In genomic region chr6:116468081-116468480, GRCm38 (mm10) we compare ENCODE assay signal across 15 mouse cellular contexts. TPM values are rescaled to one million over a fixed set of nuclear protein-coding genes. Genes with fewer than 3 reads are reported as not detected.
DNase-seq lines count a peak whose midpoint lies in the region; ATAC-seq and TF ChIP-seq lines count a peak whose summit lies in the region.
"Had no signal": no experiment of that assay in that cellular context is flagged by ENCODE, and none has a peak within 500 bp of the region (broad histone marks: within the 10 kb centered on the region; RNA-seq: fewer than 3 reads in every experiment).

No protein-coding gene starts in this region.

- no peak for DNase-seq in forebrain, postnatal 0 days
- no peak for DNase-seq in liver, postnatal 0 days
- DNase-seq in liver, embryonic 11.5 days (ENCODE audit: low spot score), result no peak
- DNase-seq in embryo, embryonic 10.5 days (ENCODE audit: low spot score), result peak; percentile 39
- peak; percentile 19 for DNase-seq in retina, postnatal 1 day
- DNase-seq in thymus, postnatal 0 days (ENCODE audit: low spot score), result no peak
- DNase-seq in heart, postnatal 36 days, result no peak
- DNase-seq: left cerebral cortex, postnatal 4 days had no signal

- H3K4me3 ChIP-seq in forebrain, postnatal 0 days (ENCODE audit: low read depth, low read length), result no peak overlapping the region
- H3K4me3 ChIP-seq in forebrain, embryonic 15.5 days, result no peak overlapping the region
- H3K4me3 ChIP-seq in liver, postnatal 0 days (ENCODE audit: low read depth, low read length), result no peak overlapping the region
- no peak overlapping the region for H3K4me3 ChIP-seq in liver, embryonic 11.5 days (ENCODE audit: low read depth, low read length)
- H3K4me3 ChIP-seq: forebrain, embryonic 12.5 days; heart, embryonic 10.5 days; stomach, embryonic 15.5 days had no signal

- 37% methylated on average over 3 of the region's 3 CpGs for WGBS in forebrain, postnatal 0 days
- WGBS in forebrain, embryonic 15.5 days, result 41% methylated on average over 3 of the region's 3 CpGs
- WGBS in liver, postnatal 0 days (ENCODE audit: insufficient replicate concordance), result 21% methylated on average over 3 of the region's 3 CpGs
- 26% methylated on average over 3 of the region's 3 CpGs for WGBS in liver, embryonic 11.5 days

- H3K4me2 ChIP-seq in forebrain, postnatal 0 days (ENCODE audit: low read depth), result no peak overlapping the region
- H3K4me2 ChIP-seq in forebrain, embryonic 15.5 days (replicated peaks), result no peak overlapping the region
- no peak overlapping the region for H3K4me2 ChIP-seq in liver, postnatal 0 days (ENCODE audit: low read depth, low read length)
- no peak overlapping the region for H3K4me2 ChIP-seq in liver, embryonic 11.5 days
- H3K4me2 ChIP-seq: forebrain, embryonic 12.5 days; stomach, embryonic 15.5 days had no signal

- intact Hi-C loops in heart, postnatal 36 days (cut with DNase I), result no loop called here

- TF ChIP-seq CTCF in forebrain, postnatal 0 days (IDR thresholded peaks at IDR 0.05; ENCODE audit: low read depth), result peak; percentile 61
- TF ChIP-seq CTCF in liver, postnatal 0 days (IDR thresholded peaks at IDR 0.05; ENCODE audit: low read depth), result peak; percentile 66

- H3K4me1 ChIP-seq in forebrain, postnatal 0 days (ENCODE audit: insufficient read depth), result no peaks in the 10 kb centered on the region
- no peaks in the 10 kb centered on the region for H3K4me1 ChIP-seq in forebrain, embryonic 15.5 days
- H3K4me1 ChIP-seq in liver, postnatal 0 days (ENCODE audit: insufficient read depth), result no peaks in the 10 kb centered on the region
- no peaks in the 10 kb centered on the region for H3K4me1 ChIP-seq in liver, embryonic 11.5 days (replicated peaks; ENCODE audit: control insufficient read depth, insufficient read depth, low read length)
- H3K4me1 ChIP-seq: forebrain, embryonic 12.5 days; heart, embryonic 10.5 days; stomach, embryonic 15.5 days had no signal

- H3K27ac ChIP-seq in forebrain, postnatal 0 days (ENCODE audit: low read depth, low read length), result no peak overlapping the region
- H3K27ac ChIP-seq in forebrain, embryonic 15.5 days (replicated peaks), result no peak overlapping the region
- H3K27ac ChIP-seq in liver, postnatal 0 days (ENCODE audit: low read depth), result no peak overlapping the region
- no peak overlapping the region for H3K27ac ChIP-seq in liver, embryonic 11.5 days (ENCODE audit: low read depth, low read length)
- H3K27ac ChIP-seq: forebrain, embryonic 12.5 days; heart, embryonic 10.5 days; stomach, embryonic 15.5 days had no signal

- no peaks in the 10 kb centered on the region for H3K9me3 ChIP-seq in forebrain, postnatal 0 days (ENCODE audit: low read length)
- H3K9me3 ChIP-seq in forebrain, embryonic 15.5 days, result no peaks in the 10 kb centered on the region
- H3K9me3 ChIP-seq in liver, postnatal 0 days (ENCODE audit: low read length), result no peaks in the 10 kb centered on the region
- H3K9me3 ChIP-seq in liver, embryonic 11.5 days (ENCODE audit: control insufficient read depth, low read length), result no peaks in the 10 kb centered on the region
- H3K9me3 ChIP-seq: forebrain, embryonic 12.5 days; heart, embryonic 10.5 days; stomach, embryonic 15.5 days had no signal

- no peaks in the 10 kb centered on the region for H3K27me3 ChIP-seq in forebrain, postnatal 0 days (ENCODE audit: insufficient read depth, low read length)
- H3K27me3 ChIP-seq in forebrain, embryonic 15.5 days, result no peaks in the 10 kb centered on the region
- H3K27me3 ChIP-seq in liver, postnatal 0 days (ENCODE audit: insufficient read depth, low read length), result no peaks in the 10 kb centered on the region
- no peaks in the 10 kb centered on the region for H3K27me3 ChIP-seq in liver, embryonic 11.5 days (replicated peaks; ENCODE audit: control insufficient read depth, insufficient read depth, low read length)
- H3K27me3 ChIP-seq: forebrain, embryonic 12.5 days; stomach, embryonic 15.5 days had no signal

- TF ChIP-seq EP300 in liver, postnatal 0 days (IDR thresholded peaks at IDR 0.05; ENCODE audit: low read depth), result no peak

- no peak overlapping the region for H3K9ac ChIP-seq in forebrain, postnatal 0 days
- H3K9ac ChIP-seq in forebrain, embryonic 15.5 days (replicated peaks), result no peak overlapping the region
- H3K9ac ChIP-seq in liver, postnatal 0 days (replicated peaks), result no peak overlapping the region
- no peak overlapping the region for H3K9ac ChIP-seq in liver, embryonic 11.5 days (ENCODE audit: low read depth, low read length)
- H3K9ac ChIP-seq: forebrain, embryonic 12.5 days; stomach, embryonic 15.5 days had no signal

- ATAC-seq in forebrain, postnatal 0 days, result no peak
- ATAC-seq in forebrain, embryonic 15.5 days (replicated peaks), result no peak
- no peak for ATAC-seq in liver, postnatal 0 days
- ATAC-seq in liver, embryonic 11.5 days (replicated peaks; ENCODE audit: low FRiP score), result no peak
- ATAC-seq: midbrain, embryonic 16.5 days had no signal

- no peaks in the 10 kb centered on the region for H3K36me3 ChIP-seq in forebrain, postnatal 0 days (ENCODE audit: insufficient read depth)
- H3K36me3 ChIP-seq in forebrain, embryonic 15.5 days, result no peaks in the 10 kb centered on the region
- H3K36me3 ChIP-seq in liver, postnatal 0 days (replicated peaks; ENCODE audit: insufficient read depth, low read length), result no peaks in the 10 kb centered on the region
- H3K36me3 ChIP-seq in liver, embryonic 11.5 days (ENCODE audit: control insufficient read depth, insufficient read depth, low read length), result no peaks in the 10 kb centered on the region
- H3K36me3 ChIP-seq: forebrain, embryonic 12.5 days; heart, embryonic 10.5 days; stomach, embryonic 15.5 days had no signal

RNA-seq across cellular contexts. Expression of gene Alox5, which starts 7.1 kb away (rescaled TPM):
- 0.46 and 0.81 TPM in 2 replicates for total RNA-seq in forebrain, postnatal 0 days (2014; rRNA removed)
- polyA plus RNA-seq in forebrain, postnatal 0 days (2015; fragmentation: Nextera tagmentation; extraction: Ambion mirVana), result 0.97 and 1.2 TPM in 2 replicates
- polyA plus RNA-seq in forebrain, embryonic 15.5 days (2015; fragmentation: Nextera tagmentation; extraction: Ambion mirVana), result 0.34 and 0.70 TPM in 2 replicates
- polyA plus RNA-seq in liver, postnatal 0 days (2015; fragmentation: Nextera tagmentation; extraction: Ambion mirVana), result 5.0 and 6.6 TPM in 2 replicates
- polyA plus RNA-seq in liver, embryonic 11.5 days (2014; fragmentation: Nextera tagmentation; extraction: Ambion mirVana), result 9.0 and 10.4 TPM in 2 replicates
- 0.81 and 1.2 TPM in 2 replicates for polyA plus RNA-seq in thymus, postnatal 0 days (2015; fragmentation: Nextera tagmentation; extraction: Ambion mirVana)
- 10 to 100 TPM in 1 of 2 experiments, 1 to 10 TPM in 1; 8.6 to 14.9 TPM for total RNA-seq in heart, postnatal 36 days (2021)

RNA-seq across cellular contexts. Expression of gene Olfr211, which starts 20.8 kb away (rescaled TPM):
- not detected in 2 replicates for total RNA-seq in forebrain, postnatal 0 days (2014; rRNA removed)
- not detected in 2 replicates for polyA plus RNA-seq in forebrain, postnatal 0 days (2015; fragmentation: Nextera tagmentation; extraction: Ambion mirVana)
- polyA plus RNA-seq in forebrain, embryonic 15.5 days (2015; fragmentation: Nextera tagmentation; extraction: Ambion mirVana), result not detected in 2 replicates
- polyA plus RNA-seq in liver, postnatal 0 days (2015; fragmentation: Nextera tagmentation; extraction: Ambion mirVana), result not detected in 2 replicates
- not detected in 2 replicates for polyA plus RNA-seq in liver, embryonic 11.5 days (2014; fragmentation: Nextera tagmentation; extraction: Ambion mirVana)
- not detected in 2 replicates for polyA plus RNA-seq in thymus, postnatal 0 days (2015; fragmentation: Nextera tagmentation; extraction: Ambion mirVana)
- total RNA-seq in heart, postnatal 36 days (2021), result not detected
- total RNA-seq: adrenal gland, adult 18-20 months; left cerebral cortex, postnatal 4 days had no signal
- polyA plus RNA-seq: forebrain, embryonic 12.5 days; heart, embryonic 10.5 days; intestine, embryonic 14.5 days; midbrain, embryonic 16.5 days; stomach, embryonic 15.5 days had no signal

RNA-seq across cellular contexts. Expression of gene Olfr212, which starts 38.2 kb away (rescaled TPM):
- 0.23 TPM in 1 of 2 replicates, not detected in the other for total RNA-seq in forebrain, postnatal 0 days (2014; rRNA removed)
- polyA plus RNA-seq in forebrain, postnatal 0 days (2015; fragmentation: Nextera tagmentation; extraction: Ambion mirVana), result 0.05 TPM in 1 of 2 replicates, not detected in the other
- not detected in 2 replicates for polyA plus RNA-seq in forebrain, embryonic 15.5 days (2015; fragmentation: Nextera tagmentation; extraction: Ambion mirVana)
- polyA plus RNA-seq in liver, postnatal 0 days (2015; fragmentation: Nextera tagmentation; extraction: Ambion mirVana), result not detected in 2 replicates
- polyA plus RNA-seq in liver, embryonic 11.5 days (2014; fragmentation: Nextera tagmentation; extraction: Ambion mirVana), result not detected in 2 replicates
- polyA plus RNA-seq in thymus, postnatal 0 days (2015; fragmentation: Nextera tagmentation; extraction: Ambion mirVana), result not detected in 2 replicates
- under 1 TPM; 0.11 to 0.14 TPM for total RNA-seq in heart, postnatal 36 days (2021)
- total RNA-seq: adrenal gland, adult 18-20 months had no signal
- polyA plus RNA-seq: forebrain, embryonic 12.5 days; heart, embryonic 10.5 days; intestine, embryonic 14.5 days; midbrain, embryonic 16.5 days; stomach, embryonic 15.5 days had no signal

Comparison
In these comparisons a context has a peak if more than half of its experiments do, and no peak if none do; other contexts are left out.
1. DNase-seq: peak in embryo, embryonic 10.5 days (single experiment) and retina, postnatal 1 day (single experiment); none in forebrain, postnatal 0 days (single experiment), liver, postnatal 0 days (single experiment), liver, embryonic 11.5 days (single experiment), thymus, postnatal 0 days (single experiment) and heart, postnatal 36 days (0 of 2).